Mouse (Mus musculus): ENCODE results near the gene Ccdc50. TPM values are rescaled to one million over a fixed set of nuclear protein-coding genes. Genes with fewer than 3 reads are reported as not detected.

The Ccdc50 gene
- polyA plus RNA-seq, 1 experiment from 2014 or later = 49.2 TPM

- Histone ChIP-seq H3K9me3 (replicated peaks) (no peaks in the 10 kb centered on the region), H3K4me1 (no peaks in the 10 kb centered on the region), H3K36me3 (no peaks in the 10 kb centered on the region), H3K4me3 (no peak overlapping the region), H3K27ac (no peak overlapping the region), H3K27me3 (ENCODE audit: low read depth, poor library complexity, severe bottlenecking) (no peaks in the 10 kb centered on the region)
- no peak for DNase-seq (ENCODE audit: low spot score)
- 84% methylated on average over 1 of the region's 1 CpGs for WGBS
Measured at GRCm38 (mm10) chr16:27483834-27484233, 95.2 kb downstream of the Ccdc50 start.

Other genes with a start within 250 kb of the Ccdc50 start
- not detected in 2 replicates for gene Ostn, start 81.4 kb upstream of the Ccdc50 start, polyA plus RNA-seq (2016; fragmentation: Nextera tagmentation; extraction: Ambion mirVana)
- gene Uts2b, start 18.6 kb upstream of the Ccdc50 start, polyA plus RNA-seq (2016; fragmentation: Nextera tagmentation; extraction: Ambion mirVana) = 0.24 TPM in 1 of 2 replicates, not detected in the other

Data from limb, embryonic 10.5 days (tissue).